In the genomic region with DNA sequence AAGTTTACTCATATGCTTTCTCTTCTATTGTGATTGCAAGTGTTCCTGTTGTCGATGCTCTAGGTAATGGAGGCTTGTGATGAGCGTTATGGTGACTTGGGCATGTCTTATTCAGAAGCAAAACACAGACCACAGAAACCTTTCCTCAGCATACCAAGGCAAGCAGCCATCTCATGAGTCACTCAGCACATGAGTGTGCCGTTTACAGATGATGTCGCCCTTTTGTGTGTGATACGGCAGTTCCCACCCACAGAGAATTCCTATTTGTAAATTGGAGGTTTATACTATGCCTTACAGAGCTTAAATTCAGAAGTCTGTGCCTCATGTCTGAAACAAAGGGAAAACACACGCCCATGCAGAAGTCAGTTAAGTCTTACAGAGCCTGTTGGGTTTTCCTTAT, we compare ENCODE assay signal across 13 mouse cellular contexts. TPM values are rescaled to one million over a fixed set of nuclear protein-coding genes. Genes with fewer than 3 reads are reported as not detected.
DNase-seq lines count a peak whose midpoint lies in the region; ATAC-seq lines count a peak whose summit lies in the region.
"Had no signal": no experiment of that assay in that cellular context is flagged by ENCODE, and none has a peak within 500 bp of the region (broad histone marks: within the 10 kb centered on the region; RNA-seq: fewer than 3 reads in every experiment).

No protein-coding gene starts in this region.

- no peak overlapping the region for H3K4me2 ChIP-seq in heart, embryonic 12.5 days
- H3K4me2 ChIP-seq: heart, embryonic 11.5 days; liver, embryonic 11.5 days had no signal

- no peaks in the 10 kb centered on the region for H3K27me3 ChIP-seq in heart, embryonic 12.5 days (replicated peaks)

- H3K36me3 ChIP-seq in heart, embryonic 12.5 days: peaks cover 21% of the 10 kb centered on the region
- H3K36me3 ChIP-seq: G1E had no signal

- no peak overlapping the region for H3K9ac ChIP-seq in heart, embryonic 12.5 days

- no peak overlapping the region for H3K4me3 ChIP-seq in heart, embryonic 12.5 days
- H3K4me3 ChIP-seq: erythroblast, embryonic 14.5 days had no signal

- 0 out of 2 replicates have a peak, but pooled peaks cover 4% of the 10 kb centered on the region for H3K4me1 ChIP-seq in heart, embryonic 12.5 days (replicated peaks)

- H3K9me3 ChIP-seq in heart, embryonic 12.5 days (replicated peaks): no peaks in the 10 kb centered on the region
- H3K9me3 ChIP-seq: G1E had no signal

- H3K27ac ChIP-seq in heart, embryonic 12.5 days (ENCODE audit: poor library complexity, severe bottlenecking): no peak overlapping the region

- ATAC-seq in heart, embryonic 12.5 days (ENCODE audit: insufficient number of reproducible peaks, low FRiP score): no peak

- DNase-seq in heart, adult 18-20 months: peak; percentile 17 to 20
- DNase-seq in right cerebral cortex, adult 2 months (ENCODE audit: low spot score in 2 of 2): peak; percentile 60 to 65
- DNase-seq in right cerebral cortex, postnatal 14 days: no peak
- DNase-seq in adrenal gland, postnatal 36 days: peak; percentile 56 to 57
- DNase-seq in telencephalon, adult 2 months (ENCODE audit: low read depth, low spot score): peak; percentile 69
- no peak for DNase-seq in cerebellum, adult 11-12 months
- DNase-seq: cerebellum, postnatal 36 days; kidney, postnatal 4 days had no signal

- 54% methylated on average over 6 of the region's 6 CpGs for WGBS in heart, embryonic 12.5 days

RNA-seq across cellular contexts. Expression of gene Gna14, which starts 49.0 kb away (rescaled TPM):
- total RNA-seq in heart, adult 18-20 months (2021): under 1 TPM; 0.27 to 0.67 TPM
- 0.49 and 0.79 TPM in 2 replicates for polyA plus RNA-seq in heart, embryonic 12.5 days (2016; fragmentation: Nextera tagmentation; extraction: Ambion mirVana)
- total RNA-seq in adrenal gland, postnatal 36 days (2021): 10 to 100 TPM; 33.6 to 50.6 TPM
- total RNA-seq: G1E had no signal
- polyA plus RNA-seq: erythroblast, embryonic 14.5 days; G1E had no signal

Comparison
In these comparisons a context has a peak if more than half of its experiments do, and no peak if none do; other contexts are left out.
1. DNase-seq: peak in heart, adult 18-20 months (2 of 2), right cerebral cortex, adult 2 months (2 of 2), adrenal gland, postnatal 36 days (2 of 2) and telencephalon, adult 2 months (single experiment); none in right cerebral cortex, postnatal 14 days (single experiment) and cerebellum, adult 11-12 months (single experiment).
2. RNA of gene Gna14, which starts 49.0 kb away (total RNA-seq): 33.6 to 50.6 TPM in adrenal gland, postnatal 36 days; 0.27 to 0.67 TPM in heart, adult 18-20 months; every median in the first group is over 10 times any median in the second.